Mouse (Mus musculus) myocyte (in vitro differentiated cells): ENCODE measurements around the gene Glis1. TPM values are rescaled to one million over a fixed set of nuclear protein-coding genes. Genes with fewer than 3 reads are reported as not detected.

Experiments used
- H3K27me3 ChIP-seq: one replicate; pipeline ENCODE4 v1.6.1; 2011; ENCODE audit not compliant: control insufficient read depth, insufficient read depth, insufficient read length
- H3K36me3 ChIP-seq: one replicate; pipeline ENCODE4 v1.6.1; 2011; ENCODE audit not compliant: control insufficient read depth, insufficient read depth
- H3K4me2 ChIP-seq: one replicate; pipeline ENCODE4 v1.6.1; 2011; ENCODE audit warnings: low read depth, control low read depth
- H3K4me3 ChIP-seq: one replicate; pipeline ENCODE4 v1.5.1; 2011; ENCODE audit warnings: mild to moderate bottlenecking, control low read depth, moderate library complexity
- H3K79me2 ChIP-seq: one replicate; pipeline ENCODE4 v1.6.1; 2011; ENCODE audit not compliant: control insufficient read depth, insufficient read depth
- H3ac ChIP-seq: one replicate; pipeline ENCODE4 v1.6.1; 2011; ENCODE audit not compliant: control insufficient read depth, insufficient read length
- CEBPB ChIP-seq: IDR thresholded peaks from 2 replicates; pipeline ENCODE4 v1.6.1; 2011; ENCODE audit warnings: mild to moderate bottlenecking, moderate library complexity; ENCODE audit not compliant: poor library complexity, insufficient read depth, severe bottlenecking
- E2F4 ChIP-seq: IDR thresholded peaks from one replicate; pipeline ENCODE4 v1.6.1; 2011; ENCODE audit warnings: mild to moderate bottlenecking, control low read depth, moderate library complexity; ENCODE audit not compliant: insufficient read depth
- MAX ChIP-seq: IDR thresholded peaks from one replicate; pipeline ENCODE4 v1.6.1; 2011; ENCODE audit warnings: low read depth, mild to moderate bottlenecking, control low read depth
- MYOD1 ChIP-seq, 3 experiments: IDR thresholded peaks; one replicate each; pipeline ENCODE4 v1.6.1; 2011; ENCODE audit warnings: control low read depth in 2 of 3, low read depth in 2 of 3, mild to moderate bottlenecking in 2 of 3, moderate library complexity in 1 of 3; ENCODE audit not compliant: insufficient read length in 2 of 3, control insufficient read depth in 1 of 3
- MYOG ChIP-seq, 3 experiments: IDR thresholded peaks; one replicate each; pipeline ENCODE4 v1.6.1; 2011; ENCODE audit warnings: control low read depth in 2 of 3, low read depth in 2 of 3, mild to moderate bottlenecking in 2 of 3; ENCODE audit not compliant: insufficient read length in 2 of 3, control insufficient read depth in 1 of 3, insufficient read depth in 1 of 3
- POLR2A ChIP-seq: IDR thresholded peaks from one replicate; pipeline ENCODE4 v1.6.1; 2011; ENCODE audit warnings: low read depth, mild to moderate bottlenecking, control low read depth, moderate library complexity; ENCODE audit not compliant: insufficient read length
- POLR2AphosphoS2 ChIP-seq: IDR thresholded peaks from one replicate; pipeline ENCODE4 v1.6.1; 2011; ENCODE audit warnings: low read depth, control low read depth; ENCODE audit not compliant: insufficient read length
- REST ChIP-seq: IDR thresholded peaks from one replicate; pipeline ENCODE4 v1.6.1; 2011; ENCODE audit warnings: mild to moderate bottlenecking, control low read depth, moderate library complexity; ENCODE audit not compliant: insufficient read depth, insufficient read length
- SRF ChIP-seq: IDR thresholded peaks from one replicate; pipeline ENCODE4 v1.6.1; 2011; ENCODE audit warnings: low read depth; ENCODE audit not compliant: control insufficient read depth, insufficient read length
- TCF12 ChIP-seq: IDR thresholded peaks from one replicate; pipeline ENCODE4 v1.6.1; 2011; ENCODE audit warnings: mild to moderate bottlenecking, control low read depth; ENCODE audit not compliant: poor library complexity, insufficient read depth, severe bottlenecking
- TCF3 ChIP-seq: IDR thresholded peaks from one replicate; pipeline ENCODE4 v1.6.1; 2011; ENCODE audit warnings: low read depth, control low read depth; ENCODE audit not compliant: insufficient read length
- USF1 ChIP-seq: IDR thresholded peaks from one replicate; pipeline ENCODE4 v1.6.1; 2011; ENCODE audit warnings: low read depth, mild to moderate bottlenecking, control low read depth, moderate library complexity
- polyA plus RNA-seq: library from polyadenylated mRNA; unstranded; fragments of >200 nt; fragmentation: generic; extraction: Trizol; gene quantifications from one replicate; pipeline ENCODE4 v1.2.1, GENCODE M21; 2012; ENCODE audit warnings: missing spikeins

Gene Glis1
- polyA plus RNA-seq, 1 experiment: 0.35 TPM

GRCm38 (mm10) chr4:107518766-107519165, 84.4 kb downstream of the Glis1 start:
- no peak overlapping the region for H3K4me3 ChIP-seq
- H3K27me3 ChIP-seq: peaks cover 7% of the 10 kb centered on the region
- H3ac ChIP-seq: no peak overlapping the region
- H3K79me2 ChIP-seq: no peaks in the 10 kb centered on the region
- H3K36me3 ChIP-seq: no peaks in the 10 kb centered on the region
- no peak overlapping the region for H3K4me2 ChIP-seq
- TF ChIP-seq REST: no peak
- no peak for TF ChIP-seq USF1
- TF ChIP-seq MYOD1 (IDR thresholded peaks at IDR 0.05; ENCODE audit: control insufficient read depth in 1 of 3, insufficient read length in 2 of 3, low read depth in 2 of 3): no peak
- TF ChIP-seq MYOG (IDR thresholded peaks at IDR 0.05; ENCODE audit: control insufficient read depth in 1 of 3, insufficient read depth in 1 of 3, insufficient read length in 2 of 3, low read depth in 2 of 3): no peak
- TF ChIP-seq SRF: no peak

- Histone ChIP-seq H3ac (no peak overlapping the region), H3K4me2 (no peak overlapping the region), H3K4me3 (no peak overlapping the region), H3K36me3 (no peaks in the 10 kb centered on the region), H3K27me3 (peaks cover 18% of the 10 kb centered on the region), H3K79me2 (no peaks in the 10 kb centered on the region)
- TF ChIP-seq E2F4 (no peak), USF1 (no peak), MAX (no peak), POLR2AphosphoS2 (no peak), SRF (no peak), REST (no peak), MYOD1 (IDR thresholded peaks at IDR 0.05; ENCODE audit: control insufficient read depth in 1 of 3, insufficient read length in 2 of 3, low read depth in 2 of 3) (no peak), TCF12 (no peak), CEBPB (no peak), POLR2A (no peak), MYOG (IDR thresholded peaks at IDR 0.05; ENCODE audit: control insufficient read depth in 1 of 3, insufficient read depth in 1 of 3, insufficient read length in 2 of 3, low read depth in 2 of 3) (no peak), TCF3 (no peak)
Measured at GRCm38 (mm10) chr4:107520071-107520470, 85.7 kb downstream of the Glis1 start.

GRCm38 (mm10) chr4:107520816-107521215, 86.4 kb downstream of the Glis1 start:
- no peaks in the 10 kb centered on the region for H3K79me2 ChIP-seq
- no peak overlapping the region for H3K4me2 ChIP-seq
- H3K36me3 ChIP-seq: no peaks in the 10 kb centered on the region
- no peak overlapping the region for H3K4me3 ChIP-seq
- H3K27me3 ChIP-seq: peaks cover 18% of the 10 kb centered on the region
- no peak for TF ChIP-seq POLR2AphosphoS2
- TF ChIP-seq TCF3: no peak
- no peak for TF ChIP-seq SRF
- TF ChIP-seq E2F4: no peak
- TF ChIP-seq REST: no peak
- H3ac ChIP-seq: no peak overlapping the region

- no peak overlapping the region for H3K4me2 ChIP-seq
- H3K79me2 ChIP-seq: no peaks in the 10 kb centered on the region
- H3K27me3 ChIP-seq: peaks cover 21% of the 10 kb centered on the region
- H3ac ChIP-seq: no peak overlapping the region
- H3K4me3 ChIP-seq: no peak overlapping the region
- TF ChIP-seq POLR2A (no peak), REST (no peak), TCF12 (no peak), MYOG (IDR thresholded peaks at IDR 0.05; ENCODE audit: control insufficient read depth in 1 of 3, insufficient read depth in 1 of 3, insufficient read length in 2 of 3, low read depth in 2 of 3) (no peak), USF1 (no peak), POLR2AphosphoS2 (no peak), SRF (no peak), CEBPB (no peak), MYOD1 (IDR thresholded peaks at IDR 0.05; ENCODE audit: control insufficient read depth in 1 of 3, insufficient read length in 2 of 3, low read depth in 2 of 3) (no peak), TCF3 (no peak), E2F4 (no peak), MAX (no peak)
- no peaks in the 10 kb centered on the region for H3K36me3 ChIP-seq
Measured at GRCm38 (mm10) chr4:107523607-107524151, 89.3 kb downstream of the Glis1 start.

- no peak overlapping the region for H3ac ChIP-seq
- no peak overlapping the region for H3K4me2 ChIP-seq
- H3K27me3 ChIP-seq: peaks cover 30% of the 10 kb centered on the region
- TF ChIP-seq MYOD1 (IDR thresholded peaks at IDR 0.05; ENCODE audit: control insufficient read depth in 1 of 3, insufficient read length in 2 of 3, low read depth in 2 of 3) (no peak), CEBPB (no peak), E2F4 (no peak), POLR2AphosphoS2 (no peak), MAX (no peak), REST (no peak), USF1 (no peak), MYOG (IDR thresholded peaks at IDR 0.05; ENCODE audit: control insufficient read depth in 1 of 3, insufficient read depth in 1 of 3, insufficient read length in 2 of 3, low read depth in 2 of 3) (no peak), TCF3 (no peak), TCF12 (no peak), POLR2A (no peak), SRF (no peak)
- no peaks in the 10 kb centered on the region for H3K36me3 ChIP-seq
- H3K4me3 ChIP-seq: no peak overlapping the region
- H3K79me2 ChIP-seq: no peaks in the 10 kb centered on the region
Measured at GRCm38 (mm10) chr4:107535126-107535525, 100.7 kb downstream of the Glis1 start.
